Mouse (Mus musculus) limb, embryonic 14.5 days (tissue): ENCODE data around the gene Metap1d. TPM values are rescaled to one million over a fixed set of nuclear protein-coding genes. Genes with fewer than 3 reads are reported as not detected.
A peak's percentile ranks its signal among the peaks of the same experiment; 100 is the strongest.

Experiments used
- ATAC-seq: fragments of 200-750 bp; cut with Nextera tagmentation; 2 replicates; pipeline ENCODE4 v1.8.0; 2017; ENCODE audit warnings: low read depth, moderate number of reproducible peaks, moderate TSS enrichment; ENCODE audit not compliant: low FRiP score
- DNase-seq: peaks from one replicate; pipeline ENCODE4 v3.0.0-alpha.2; 2015; ENCODE audit warnings: low spot score
- H3K27ac ChIP-seq: fragments of 300-500 bp; sonication (generic); replicated peaks from 2 replicates; pipeline ENCODE4 v1.5.1; 2014; ENCODE audit warnings: low read depth, mild to moderate bottlenecking, low read length, moderate library complexity, mixed read lengths
- H3K27me3 ChIP-seq: fragments of 300-500 bp; sonication (generic); 2 replicates; pipeline ENCODE4 v1.6.1; 2014; ENCODE audit warnings: low read length, mixed read lengths; ENCODE audit not compliant: control insufficient read depth, insufficient read depth
- H3K36me3 ChIP-seq: fragments of 300-500 bp; sonication (generic); 2 replicates; pipeline ENCODE4 v1.6.1; 2014; ENCODE audit warnings: mild to moderate bottlenecking, low read length, moderate library complexity, mixed read lengths; ENCODE audit not compliant: control insufficient read depth, insufficient read depth
- H3K4me1 ChIP-seq: fragments of 300-500 bp; sonication (generic); 2 replicates; pipeline ENCODE4 v1.6.1; 2014; ENCODE audit warnings: antibody characterized with exemption, low read length, mixed read lengths; ENCODE audit not compliant: control insufficient read depth, insufficient read depth
- H3K4me2 ChIP-seq: fragments of 300-500 bp; sonication (generic); replicated peaks from 2 replicates; pipeline ENCODE4 v1.6.1; 2014; ENCODE audit warnings: low read depth, mild to moderate bottlenecking, low read length, moderate library complexity; ENCODE audit not compliant: severe bottlenecking
- H3K4me3 ChIP-seq: fragments of 300-500 bp; sonication (generic); replicated peaks from 2 replicates; pipeline ENCODE4 v1.5.1; 2014; ENCODE audit warnings: low read length
- H3K9ac ChIP-seq: fragments of 300-500 bp; sonication (generic); 2 replicates; pipeline ENCODE4 v1.6.1; 2014; ENCODE audit warnings: mild to moderate bottlenecking, low read depth, low read length, moderate library complexity; ENCODE audit not compliant: severe bottlenecking
- H3K9me3 ChIP-seq: fragments of 300-500 bp; sonication (generic); 2 replicates; pipeline ENCODE4 v1.6.1; 2016; ENCODE audit warnings: low read length; ENCODE audit not compliant: control insufficient read depth
- POLR2A ChIP-seq: fragments of 200-500 bp; IDR thresholded peaks from 2 replicates; pipeline ENCODE4 v1.8.0; 2012; ENCODE audit warnings: inconsistent platforms, mild to moderate bottlenecking, moderate library complexity, borderline replicate concordance; ENCODE audit not compliant: insufficient read depth, insufficient read length; ENCODE audit errors: extremely low read depth
- WGBS: fragments of 180-500 bp; shearing (Covaris S2); extraction: QIAGEN DNeasy Blood & Tissue Kit; methylation state at CpG from one replicate; pipeline ENCODE4 v1.1.7; 2014; 5-methylcytosine and 5-hydroxymethylcytosine counted together
- polyA plus RNA-seq, 2 experiments: library from polyadenylated mRNA; depleted of rRNA in 1 of 2; stranded (reverse) in 1 of 2; unstranded in 1 of 2; fragments of >200 nt; fragmentation: Nextera tagmentation in 1 of 2; extraction: Ambion mirVana in 1 of 2; gene quantifications; 2 replicates each; pipeline versions ENCODE4 v1.2.1 to v1.2.3; 2012 to 2014

Gene Metap1d
- polyA plus RNA-seq, 2 experiments, result 44.3 to 86.8 TPM

DNA sequence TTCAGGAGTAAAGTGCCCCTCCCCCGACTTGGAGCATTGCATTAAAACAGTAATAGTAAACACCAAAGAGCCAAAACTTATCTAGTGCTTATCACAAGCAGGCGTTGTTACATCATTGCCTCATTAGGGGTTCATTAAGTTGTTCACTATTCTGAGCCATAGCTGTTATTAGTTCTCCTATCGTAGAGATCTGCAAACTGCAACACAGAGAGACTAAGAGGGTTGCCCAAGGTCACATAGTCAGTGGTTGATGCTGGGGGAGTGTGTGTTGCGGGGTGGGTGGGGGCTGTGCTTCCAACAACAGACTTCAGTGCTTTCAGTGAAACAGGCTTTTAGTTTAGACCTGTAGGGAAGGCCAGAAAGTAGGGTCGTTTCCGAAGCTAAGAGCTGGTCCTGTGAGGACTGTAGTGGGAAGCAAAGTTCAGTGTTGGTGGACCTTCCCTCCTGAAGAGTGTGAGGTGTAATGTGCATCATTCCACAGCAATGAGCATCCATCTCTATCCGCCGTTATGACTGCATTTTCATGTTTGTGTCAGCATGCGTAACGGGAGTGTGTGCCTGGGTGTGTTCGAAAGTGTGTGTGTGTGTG is 89.2 kb downstream of the Metap1d start:
- Histone ChIP-seq H3K4me1 (peaks cover 28% of the 10 kb centered on the region), H3K9ac (no peak overlapping the region), H3K27ac (no peak overlapping the region), H3K4me3 (peak overlapping the region; percentile 12; the same call in 1 of the 2 replicates), H3K36me3 (no peaks in the 10 kb centered on the region), H3K9me3 (no peaks in the 10 kb centered on the region), H3K4me2 (no peak overlapping the region), H3K27me3 (peaks cover 96% of the 10 kb centered on the region)
- WGBS, result 7% methylated on average over 11 of the region's 11 CpGs
- TF ChIP-seq POLR2A, result no peak
- no peak for ATAC-seq
- DNase-seq, result no peak

- H3K4me2 ChIP-seq, result peak overlapping the region; percentile 5; the same call in 1 of the 2 replicates
- no peak overlapping the region for H3K27ac ChIP-seq
- WGBS, result 0% methylated on average over 30 of the region's 30 CpGs
- H3K9ac ChIP-seq, result no peak overlapping the region
- H3K36me3 ChIP-seq, result no peaks in the 10 kb centered on the region
- no peaks in the 10 kb centered on the region for H3K9me3 ChIP-seq
- H3K27me3 ChIP-seq, result peaks cover 91% of the 10 kb centered on the region
- no peak for TF ChIP-seq POLR2A
- H3K4me1 ChIP-seq, result peaks cover 28% of the 10 kb centered on the region
- peak overlapping the region; percentile 12 for H3K4me3 ChIP-seq
- ATAC-seq, result no peak
- no peak for DNase-seq
These were observed 89.8 kb downstream of the Metap1d start for GRCm38 (mm10) chr2:71542816-71543301.

DNA sequence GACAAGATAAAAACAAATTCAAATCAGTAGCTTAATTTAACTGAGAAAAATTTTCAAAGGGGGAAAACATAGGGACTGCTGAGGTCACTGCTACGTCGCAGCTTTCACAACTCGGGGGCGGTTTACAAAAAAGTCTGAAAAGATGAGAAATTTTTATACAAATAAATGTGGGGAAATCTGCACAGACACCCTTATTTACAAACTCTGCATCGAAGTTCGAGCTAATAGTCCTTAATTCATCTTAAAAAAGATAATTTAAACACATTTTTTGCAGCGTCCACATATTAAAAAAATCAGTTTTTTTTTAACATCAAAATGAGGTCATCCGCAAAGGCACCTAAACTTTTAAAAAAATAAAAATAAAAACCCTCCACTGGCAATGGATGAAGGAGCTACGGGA is 90.5 kb downstream of the Metap1d start:
- DNase-seq (no peak), ATAC-seq (no peak)
- Histone ChIP-seq H3K27ac (no peak overlapping the region), H3K9me3 (no peaks in the 10 kb centered on the region), H3K4me1 (peaks cover 28% of the 10 kb centered on the region), H3K4me2 (no peak overlapping the region), H3K9ac (no peak overlapping the region), H3K4me3 (no peak overlapping the region), H3K27me3 (peaks cover 89% of the 10 kb centered on the region), H3K36me3 (no peaks in the 10 kb centered on the region)
- no peak for TF ChIP-seq POLR2A
- 3% methylated on average over 9 of the region's 9 CpGs for WGBS

DNA sequence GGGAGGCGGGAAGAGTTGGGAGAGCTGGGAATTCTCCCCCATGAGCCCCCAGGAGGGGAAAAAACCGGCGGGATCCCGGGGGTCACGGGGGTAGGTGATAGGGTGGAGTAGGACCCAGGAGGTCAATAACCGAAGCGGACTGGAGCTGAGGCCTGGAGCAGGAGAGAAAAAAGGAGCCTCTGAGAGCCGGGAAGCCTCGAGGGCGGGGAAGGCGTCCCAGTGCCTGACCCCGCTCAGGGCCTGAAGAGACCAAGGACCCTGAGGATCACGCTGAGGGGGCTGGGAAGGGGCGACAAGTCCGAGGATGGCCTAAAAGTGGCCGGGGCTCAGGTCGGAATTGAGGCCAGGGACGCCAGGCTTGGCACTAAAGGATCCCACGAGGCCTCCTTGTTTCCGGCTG is 90.9 kb downstream of the Metap1d start:
- Histone ChIP-seq H3K9ac (0 out of 2 replicates have a peak overlapping the region, but pooled peaks have one; percentile 5), H3K9me3 (no peaks in the 10 kb centered on the region), H3K27me3 (peaks cover 89% of the 10 kb centered on the region), H3K4me3 (peak overlapping the region; percentile 47), H3K36me3 (no peaks in the 10 kb centered on the region), H3K27ac (no peak overlapping the region), H3K4me2 (peak overlapping the region; percentile 21; the same call in 1 of the 2 replicates), H3K4me1 (peaks cover 28% of the 10 kb centered on the region)
- WGBS, result 2% methylated on average over 19 of the region's 20 CpGs
- ATAC-seq, result no peak
- no peak for TF ChIP-seq POLR2A
- no peak for DNase-seq

GRCm38 (mm10) chr2:71544391-71545285 is 91.6 kb downstream of the Metap1d start:
- peak overlapping the region; percentile 5; the same call in 1 of the 2 replicates for H3K9ac ChIP-seq

More at GRCm38 (mm10) chr2:71544391-71545285, 91.6 kb downstream of the Metap1d start:
- Histone ChIP-seq H3K4me1 (peaks cover 28% of the 10 kb centered on the region), H3K27ac (no peak overlapping the region), H3K4me2 (peak overlapping the region; percentile 21), H3K36me3 (no peaks in the 10 kb centered on the region), H3K4me3 (peak overlapping the region; percentile 47), H3K27me3 (peaks cover 89% of the 10 kb centered on the region), H3K9me3 (no peaks in the 10 kb centered on the region)
- ATAC-seq (no peak), DNase-seq (no peak)
- no peak for TF ChIP-seq POLR2A
- WGBS, result 2% methylated on average over 60 of the region's 61 CpGs
